Mouse (Mus musculus) lung, postnatal 36 days (tissue): ENCODE data around the gene Pknox2.

Source experiments
- DNase-seq: peaks from one replicate; pipeline ENCODE4 v3.0.0; 2022; ENCODE audit warnings: mixed read lengths

The Pknox2 gene

GRCm38 (mm10) chr9:36933813-36934493, 213.3 kb downstream of the Pknox2 start:
- DNase-seq, result peak; percentile 71

- no peak for DNase-seq
Measured at GRCm38 (mm10) chr9:36932950-36933812, 214.0 kb downstream of the Pknox2 start.

- DNase-seq, result no peak
Measured at GRCm38 (mm10) chr9:36931657-36932056, 215.6 kb downstream of the Pknox2 start.

- DNase-seq, result no peak
Measured at GRCm38 (mm10) chr9:36923753-36924152, 223.5 kb downstream of the Pknox2 start.

GRCm38 (mm10) chr9:36921718-36922415, 225.3 kb downstream of the Pknox2 start:
- DNase-seq, result peak; percentile 11

- DNase-seq, result no peak
Measured at GRCm38 (mm10) chr9:36919472-36919871, 227.7 kb downstream of the Pknox2 start.

- no peak for DNase-seq
Measured at GRCm38 (mm10) chr9:36918582-36918981, 228.6 kb downstream of the Pknox2 start.

- DNase-seq, result peak; percentile 71
Measured at GRCm38 (mm10) chr9:36916915-36917314, 230.3 kb downstream of the Pknox2 start.

GRCm38 (mm10) chr9:36916362-36916761, 230.8 kb downstream of the Pknox2 start:
- DNase-seq, result peak; percentile 86

GRCm38 (mm10) chr9:36905452-36905851, 241.8 kb downstream of the Pknox2 start:
- DNase-seq, result peak; percentile 28

- DNase-seq, result no peak
Measured at GRCm38 (mm10) chr9:36900464-36900863, 246.7 kb downstream of the Pknox2 start.

- peak; percentile 58 for DNase-seq
Measured at GRCm38 (mm10) chr9:36898560-36898959, 248.6 kb downstream of the Pknox2 start.

GRCm38 (mm10) chr9:36895009-36895693, 252.1 kb downstream of the Pknox2 start:
- peak; percentile 58 for DNase-seq

GRCm38 (mm10) chr9:36894242-36894641, 253.0 kb downstream of the Pknox2 start:
- no peak for DNase-seq

GRCm38 (mm10) chr9:36893413-36893990, 253.7 kb downstream of the Pknox2 start:
- no peak for DNase-seq

- peak; percentile 56 for DNase-seq
Measured at GRCm38 (mm10) chr9:36890552-36890951, 256.7 kb downstream of the Pknox2 start.

GRCm38 (mm10) chr9:36885237-36885636, 262.0 kb downstream of the Pknox2 start:
- DNase-seq, result peak; percentile 14

- DNase-seq, result no peak
Measured at GRCm38 (mm10) chr9:36883569-36883968, 263.6 kb downstream of the Pknox2 start.

GRCm38 (mm10) chr9:36882034-36882745, 265.0 kb downstream of the Pknox2 start:
- no peak for DNase-seq

GRCm38 (mm10) chr9:36881615-36882014, 265.6 kb downstream of the Pknox2 start:
- no peak for DNase-seq

GRCm38 (mm10) chr9:36876787-36877186, 270.4 kb downstream of the Pknox2 start:
- DNase-seq, result no peak

- no peak for DNase-seq
Measured at GRCm38 (mm10) chr9:36876313-36876712, 270.9 kb downstream of the Pknox2 start.
